Mouse (Mus musculus) heart, postnatal 25 days (tissue): ENCODE results near the gene 2810408A11Rik. TPM values are rescaled to one million over a fixed set of nuclear protein-coding genes. Genes with fewer than 3 reads are reported as not detected.
"Not testable (repeated sequence)": the region's sequence is repeated elsewhere in the genome, so short reads cannot be mapped to it uniquely, and the experiment has no call there.

Source experiments
- DNase-seq: peaks from one replicate; pipeline ENCODE4 v3.0.0; 2022; ENCODE audit warnings: low spot score
- intact Hi-C: fragments of 180-260 bp; cut with DNase I; formaldehyde crosslinking; loops from one replicate; pipeline ENCODE4 v1.15.1; 2025
- total RNA-seq, 2 experiments: library from RNA; stranded (reverse); gene quantifications; 2 replicates each; pipeline ENCODE4 v1.2.3; 2021

2810408A11Rik gene
- total RNA-seq, 2 experiments from 2014 or later, result 0.17 to 0.23 TPM

DNA sequence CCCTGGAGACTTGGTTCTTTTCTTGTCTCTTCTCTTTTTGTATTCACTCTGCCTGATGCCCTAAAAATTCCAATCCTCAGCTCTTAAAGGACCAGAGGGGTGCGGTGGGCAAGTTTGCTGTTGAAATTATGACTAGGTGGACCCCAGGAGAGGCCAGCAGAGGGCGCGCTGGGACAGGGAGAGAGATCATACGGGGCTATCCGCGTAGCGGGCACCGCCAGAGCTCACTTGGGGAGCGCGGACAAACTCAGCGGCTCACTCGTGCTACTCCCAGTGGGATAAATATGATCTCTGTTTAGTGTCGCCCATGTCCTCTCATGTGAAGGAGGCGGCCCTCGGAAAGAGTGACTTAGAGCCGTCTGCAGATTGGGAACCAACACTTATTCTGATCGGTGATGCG is 33.4 kb upstream of the 2810408A11Rik start:
- DNase-seq, result peak; percentile 71
- intact Hi-C loops, result loop anchor here (1.0 to 10.0 kb wide), 3 partner anchors 15 to 281 kb away; partner anchors contain the start of gene Slc16a11

GRCm38 (mm10) chr11:69933066-69933465 is 32.3 kb upstream of the 2810408A11Rik start:
- DNase-seq, result no peak
- intact Hi-C loops, result loop anchor here (5.0 to 10.0 kb wide), 2 partner anchors 74 to 282 kb away; partner anchors contain the start of gene Slc16a11

GRCm38 (mm10) chr11:69932254-69932653 is 31.5 kb upstream of the 2810408A11Rik start:
- intact Hi-C loops, result loop anchor here (5.0 to 10.0 kb wide), 2 partner anchors 75 to 283 kb away; partner anchors contain the start of gene Slc16a11
- DNase-seq, result no peak

- intact Hi-C loops, result loop anchor here (5.0 to 10.0 kb wide), 2 partner anchors 76 to 283 kb away; partner anchors contain the start of gene Slc16a11
- no peak for DNase-seq
Measured at GRCm38 (mm10) chr11:69931769-69932168, 31.0 kb upstream of the 2810408A11Rik start.

DNA sequence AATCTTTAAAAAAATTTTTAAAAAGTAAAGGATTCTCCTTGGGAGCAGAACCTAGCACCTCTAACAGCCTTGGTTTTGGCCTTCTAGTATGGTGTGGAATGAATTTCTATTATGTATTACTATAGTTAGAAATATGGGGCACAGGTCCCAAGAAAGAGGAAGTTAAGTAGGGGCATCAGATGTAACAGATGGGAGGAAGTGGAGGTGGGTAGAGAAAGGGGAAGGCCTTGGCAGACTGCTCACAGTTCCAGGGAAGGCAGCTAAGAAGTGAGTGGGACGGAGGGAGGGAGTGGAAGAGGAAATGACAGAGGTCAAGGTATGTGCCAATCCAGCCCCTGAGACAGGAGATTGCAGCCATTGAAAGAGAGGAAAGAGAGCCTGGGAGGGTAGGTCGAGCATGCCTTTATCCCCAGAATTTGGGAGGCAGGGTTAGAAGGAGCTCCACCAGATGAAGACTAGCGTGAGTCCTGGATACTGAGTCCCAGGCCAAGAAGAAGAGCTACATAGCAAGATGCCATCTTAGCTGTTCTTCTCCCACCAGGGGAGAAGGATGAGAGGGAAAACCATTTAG is 30.3 kb upstream of the 2810408A11Rik start:
- DNase-seq, result no peak
- intact Hi-C loops, result loop anchor here (5.0 to 10.0 kb wide), 2 partner anchors 76 to 284 kb away; partner anchors contain the start of gene Slc16a11

DNA sequence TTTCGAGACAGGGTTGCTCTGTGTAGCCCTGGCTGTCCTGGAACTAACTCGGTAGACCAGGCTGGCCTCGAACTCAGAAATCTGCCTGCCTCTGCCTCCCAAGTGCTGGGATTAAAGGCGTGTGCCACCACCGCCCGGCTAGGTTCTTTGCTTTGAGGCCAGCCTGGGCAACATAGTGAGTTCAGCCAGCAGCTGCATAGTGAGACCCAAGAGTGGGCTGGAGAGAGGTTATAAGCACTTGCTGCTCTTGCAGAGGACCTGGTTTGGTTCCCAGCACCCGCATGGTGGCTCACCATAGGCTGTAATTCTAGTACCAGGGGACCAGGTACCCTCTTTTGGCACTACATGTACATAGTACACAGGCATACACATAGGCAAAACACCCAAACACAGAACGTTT is 29.4 kb upstream of the 2810408A11Rik start:
- intact Hi-C loops, result loop anchor here (5.0 to 10.0 kb wide), 2 partner anchors 77 to 285 kb away; partner anchors contain the start of gene Slc16a11
- DNase-seq, result not testable (repeated sequence)

DNA sequence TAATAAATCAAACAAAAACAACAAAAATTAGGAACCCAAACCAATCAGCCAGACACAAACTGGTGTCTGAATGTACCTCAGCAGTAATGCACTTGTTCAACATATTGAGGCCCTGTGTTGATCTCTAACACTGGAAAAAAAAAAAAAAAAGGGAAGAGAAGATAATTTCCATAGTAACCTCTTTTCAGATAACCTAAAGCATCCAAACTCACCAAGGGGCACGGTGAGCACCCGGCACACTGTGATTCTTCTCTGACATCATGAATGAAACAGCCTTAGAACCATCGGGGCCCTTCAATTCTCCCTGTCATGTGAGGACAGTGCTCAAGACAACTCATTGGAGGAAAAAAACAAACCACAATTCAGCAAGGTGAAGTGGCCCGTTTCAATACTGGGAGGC is 28.9 kb upstream of the 2810408A11Rik start:
- no peak for DNase-seq
- intact Hi-C loops, result loop anchor here (5.0 to 10.0 kb wide), 3 partner anchors 38 to 285 kb away; partner anchors contain the start of gene Slc16a11

- no peak for DNase-seq
- intact Hi-C loops, result loop anchor here (5.0 kb wide), 1 partner anchor 40 kb away; no protein-coding TSS in a partner anchor
Measured at GRCm38 (mm10) chr11:69927501-69927900, 26.7 kb upstream of the 2810408A11Rik start.

GRCm38 (mm10) chr11:69922796-69923195 is 22.0 kb upstream of the 2810408A11Rik start:
- intact Hi-C loops, result loop anchor here (2.0 kb wide), 1 partner anchor 56 kb away; no protein-coding TSS in a partner anchor
- DNase-seq, result no peak

DNA sequence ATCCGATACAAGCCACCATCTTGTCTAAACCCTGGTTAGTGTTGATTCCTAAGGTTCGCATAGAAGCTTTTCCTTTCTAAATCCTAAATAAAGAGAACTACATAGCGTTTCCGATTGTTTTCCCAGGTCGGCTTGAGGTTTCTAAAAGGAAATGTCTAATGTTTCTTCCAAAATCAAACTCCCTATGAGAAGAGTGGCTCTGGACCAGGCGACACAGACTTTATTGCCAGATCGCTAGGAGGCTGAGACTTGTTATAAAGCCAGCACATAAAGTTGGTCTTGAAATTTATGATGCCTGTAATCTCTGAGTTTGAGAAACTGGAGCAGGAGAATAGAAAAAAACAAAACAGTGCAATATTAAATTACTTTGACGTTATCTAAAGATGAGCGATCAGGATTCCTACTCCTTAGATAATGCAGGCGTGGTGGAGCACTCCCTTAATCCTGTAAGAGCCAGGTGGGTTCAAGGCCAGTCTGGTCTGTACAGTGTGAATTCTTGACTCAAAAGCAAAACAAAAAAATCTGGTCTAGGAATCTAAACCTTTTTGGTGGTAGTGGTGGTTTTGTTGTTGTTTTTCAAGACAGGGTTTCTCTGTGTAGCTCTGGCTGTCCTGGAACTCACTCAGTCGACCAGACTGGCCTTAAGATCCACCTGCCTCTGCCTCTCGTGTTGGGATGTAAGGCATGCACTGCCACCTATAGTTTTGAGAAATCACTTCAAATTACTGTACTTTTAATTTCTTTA is 21.4 kb upstream of the 2810408A11Rik start:
- no peak for DNase-seq
- intact Hi-C loops, result loop anchor here (2.0 kb wide), 1 partner anchor 57 kb away; no protein-coding TSS in a partner anchor

GRCm38 (mm10) chr11:69921114-69922011 is 20.6 kb upstream of the 2810408A11Rik start, which contains the start of gene Eif5a:
Eif5a (minus strand) TSS chr11:69921958.
- peak; percentile 100 for DNase-seq
- intact Hi-C loops, result loop anchor here (2.0 kb wide), 1 partner anchor 57 kb away; no protein-coding TSS in a partner anchor

- intact Hi-C loops, result no loop called here
- DNase-seq, result no peak
Measured at GRCm38 (mm10) chr11:69920266-69921031, 19.7 kb upstream of the 2810408A11Rik start.

DNA sequence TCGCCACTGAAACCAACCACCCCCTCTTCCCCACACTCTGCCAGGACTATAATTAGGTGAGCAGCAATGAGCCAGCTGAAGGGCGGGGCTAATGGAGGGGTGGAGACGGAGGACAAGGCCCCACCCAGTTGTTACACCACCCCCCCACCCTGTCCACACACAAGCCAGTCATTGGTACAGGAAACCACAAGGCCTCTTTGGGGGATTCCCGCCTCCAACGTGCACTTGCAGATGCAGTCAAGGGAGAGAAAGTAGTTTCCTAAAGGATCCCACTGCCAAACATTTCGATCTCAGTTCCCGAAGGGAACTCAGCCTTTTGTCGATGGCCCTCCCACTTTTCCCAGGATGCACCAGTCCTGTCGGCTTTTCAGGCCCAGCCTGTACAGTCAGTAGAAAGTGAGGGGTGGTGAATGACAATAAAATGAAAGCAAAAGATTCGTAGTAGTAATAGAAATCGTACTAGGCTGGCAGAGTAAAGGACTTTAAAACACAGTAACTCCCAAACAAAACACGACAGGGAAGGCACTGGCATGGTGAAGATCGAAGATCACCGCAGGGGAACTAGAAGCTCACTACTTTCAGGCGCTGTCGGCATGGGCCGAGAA is 19.0 kb upstream of the 2810408A11Rik start:
- intact Hi-C loops, result loop anchor here (2.0 to 5.0 kb wide), 2 partner anchors 39 to 237 kb away; partner anchors contain the start of genes Kctd11 and Senp3
- DNase-seq, result peak; percentile 71

DNA sequence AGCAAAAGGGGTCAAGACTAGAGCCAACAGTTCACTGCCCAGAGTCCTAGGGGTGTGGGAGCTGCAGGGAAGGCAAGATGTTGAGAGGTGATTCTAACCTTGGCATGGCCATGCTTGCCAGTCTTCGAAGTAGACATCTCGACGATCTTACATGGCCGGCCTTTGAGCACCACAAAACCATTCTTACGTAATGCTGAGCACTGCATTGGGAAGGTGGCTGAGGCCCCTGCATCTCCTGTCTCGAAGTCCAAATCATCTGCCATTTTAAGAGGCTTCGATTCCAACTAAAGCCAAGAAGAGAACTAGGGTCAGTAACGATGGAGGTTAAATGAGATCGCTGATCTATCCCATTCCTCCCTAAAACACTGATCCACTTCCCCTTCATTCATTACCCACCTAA is 18.3 kb upstream of the 2810408A11Rik start:
- no peak for DNase-seq
- intact Hi-C loops, result loop anchor here (2.0 to 5.0 kb wide), 2 partner anchors 38 to 237 kb away; partner anchors contain the start of genes Kctd11 and Senp3

DNA sequence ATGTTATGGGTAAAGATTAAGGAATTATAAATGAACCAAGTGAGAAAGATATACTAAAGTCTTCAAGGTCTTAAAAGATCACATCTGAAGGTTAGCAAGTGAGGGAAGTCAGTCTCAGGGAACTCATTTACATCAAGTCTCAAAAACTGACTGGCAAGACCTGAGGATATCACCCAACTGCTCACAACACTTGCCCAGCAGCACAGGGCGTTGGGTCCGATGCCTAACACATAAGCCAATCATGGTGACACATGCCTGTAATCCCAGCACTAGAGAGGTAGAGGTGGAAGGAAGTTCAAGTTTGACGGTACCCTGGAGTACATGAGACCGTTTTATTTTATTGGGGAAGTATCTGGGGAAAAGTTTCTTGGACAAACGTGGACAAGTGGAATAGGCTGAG is 17.3 kb upstream of the 2810408A11Rik start:
- no peak for DNase-seq
- intact Hi-C loops, result loop anchor here (2.0 to 5.0 kb wide), 2 partner anchors 37 to 236 kb away; partner anchors contain the start of genes Kctd11 and Senp3

DNA sequence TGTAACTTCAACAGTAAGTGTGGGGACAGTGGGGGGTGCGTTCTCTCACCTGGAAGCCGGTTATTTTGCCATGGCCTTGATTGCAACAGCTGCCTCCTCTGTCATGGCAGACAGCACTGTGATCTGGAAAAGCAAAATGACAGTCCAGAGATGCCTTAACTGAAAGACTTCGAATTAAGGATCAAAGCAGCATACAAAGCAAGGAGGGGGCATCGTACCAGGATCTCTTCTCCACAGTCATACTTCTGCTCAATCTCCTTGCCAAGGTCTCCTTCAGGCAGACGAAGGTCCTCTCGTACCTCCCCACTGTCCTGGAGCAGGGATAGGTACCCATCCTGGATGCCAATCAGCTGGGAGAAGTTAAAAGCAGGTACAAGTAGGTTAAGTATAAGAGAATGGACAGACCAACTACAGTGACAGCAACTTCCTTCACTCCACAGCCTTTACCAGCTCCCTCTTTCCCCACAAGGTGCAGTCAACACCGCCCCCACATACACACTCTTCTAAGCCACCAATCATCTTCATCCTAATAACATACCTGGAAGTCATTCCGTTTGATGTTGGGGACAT is 16.7 kb upstream of the 2810408A11Rik start:
- intact Hi-C loops, result loop anchor here (5.0 kb wide), 1 partner anchor 235 kb away; the partner anchor contains the start of gene Senp3
- DNase-seq, result no peak

GRCm38 (mm10) chr11:69916652-69917378 is 16.0 kb upstream of the 2810408A11Rik start:
- not testable (repeated sequence) for DNase-seq
- intact Hi-C loops, result loop anchor here (5.0 kb wide), 1 partner anchor 235 kb away; the partner anchor contains the start of gene Senp3
